Mouse (Mus musculus) lung, embryonic 15.5 days (tissue): ENCODE results near the gene Ucn2. TPM values are rescaled to one million over a fixed set of nuclear protein-coding genes. Genes with fewer than 3 reads are reported as not detected.

Experiments
- ATAC-seq: fragments of 200-750 bp; cut with Nextera tagmentation; 2 replicates; pipeline ENCODE4 v1.8.0; 2017; ENCODE audit warnings: moderate number of reproducible peaks, borderline replicate concordance; ENCODE audit not compliant: low FRiP score, low TSS enrichment; ENCODE audit errors: extremely low read depth
- H3K27ac ChIP-seq: fragments of 300-500 bp; sonication (generic); 2 replicates; pipeline ENCODE4 v1.5.1; 2015; ENCODE audit warnings: moderate library complexity, mild to moderate bottlenecking, inconsistent platforms
- H3K27me3 ChIP-seq: fragments of 300-500 bp; sonication (generic); 2 replicates; pipeline ENCODE4 v1.6.1; 2015; ENCODE audit warnings: inconsistent platforms
- H3K36me3 ChIP-seq: fragments of 300-500 bp; sonication (generic); 2 replicates; pipeline ENCODE4 v1.6.1; 2015; ENCODE audit warnings: inconsistent platforms
- H3K4me1 ChIP-seq: fragments of 300-500 bp; sonication (generic); 2 replicates; pipeline ENCODE4 v1.6.1; 2015; ENCODE audit warnings: inconsistent platforms
- H3K4me2 ChIP-seq: fragments of 300-500 bp; sonication (generic); 2 replicates; pipeline ENCODE4 v1.6.1; 2015; ENCODE audit warnings: inconsistent platforms, mild to moderate bottlenecking, moderate library complexity
- H3K4me3 ChIP-seq: fragments of 300-500 bp; sonication (generic); 2 replicates; pipeline ENCODE4 v1.5.1; 2015; ENCODE audit warnings: mild to moderate bottlenecking, inconsistent platforms
- H3K9ac ChIP-seq: fragments of 300-500 bp; sonication (generic); 2 replicates; pipeline ENCODE4 v1.6.1; 2015; ENCODE audit warnings: inconsistent platforms
- H3K9me3 ChIP-seq: fragments of 300-500 bp; sonication (generic); 2 replicates; pipeline ENCODE4 v1.6.1; 2016; ENCODE audit warnings: inconsistent platforms
- WGBS: fragments of 180-500 bp; shearing (Covaris S2); methylation state at CpG from one replicate; pipeline ENCODE4 v1.1.7; 2015; 5-methylcytosine and 5-hydroxymethylcytosine counted together
- polyA plus RNA-seq: library from polyadenylated mRNA; unstranded; fragments of >200 nt; fragmentation: Nextera tagmentation; extraction: Ambion mirVana; gene quantifications from 2 replicates; pipeline ENCODE4 v1.2.1, GENCODE M21; 2015

Ucn2 gene
- polyA plus RNA-seq, 1 experiment from 2014 or later: not detected

DNA sequence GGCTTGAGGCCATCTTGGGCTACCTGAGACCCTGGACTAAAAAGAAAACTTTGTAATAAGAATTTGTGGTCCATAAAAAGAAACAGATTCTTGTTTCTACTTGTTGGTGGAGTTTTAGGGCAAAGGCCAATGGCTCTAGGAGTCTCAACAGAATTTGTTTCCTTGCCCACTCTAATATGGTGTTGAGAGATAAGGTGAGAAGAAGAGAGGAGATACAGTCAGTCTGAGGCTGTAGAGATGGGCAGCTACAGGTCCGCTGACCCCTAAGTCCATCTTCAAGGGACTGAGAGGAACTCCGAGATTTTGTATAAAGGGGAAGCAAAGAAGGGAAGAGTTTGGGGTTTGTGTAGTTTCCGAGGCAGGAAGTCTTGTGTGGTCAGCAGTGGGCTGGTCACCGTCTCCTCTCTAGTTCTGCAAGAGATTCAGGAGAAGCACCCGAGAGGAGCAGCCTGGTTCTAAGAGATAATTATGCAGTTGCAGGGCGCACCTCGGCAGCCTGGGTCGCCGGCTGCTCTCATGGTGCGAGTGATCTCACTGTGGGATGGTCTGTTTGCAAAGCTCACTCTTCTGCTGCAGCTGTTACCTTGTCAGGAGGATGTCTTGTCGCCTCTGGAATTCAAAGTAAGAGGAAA, 31.3 kb downstream of the Ucn2 start:
- no peaks in the 10 kb centered on the region for H3K36me3 ChIP-seq
- no peak overlapping the region for H3K4me3 ChIP-seq
- H3K9ac ChIP-seq: no peak overlapping the region
- H3K9me3 ChIP-seq: no peaks in the 10 kb centered on the region
- no peak overlapping the region for H3K4me2 ChIP-seq
- H3K4me1 ChIP-seq: no peaks in the 10 kb centered on the region
- no peaks in the 10 kb centered on the region for H3K27me3 ChIP-seq
- WGBS: 43% methylated on average over 11 of the region's 11 CpGs
- H3K27ac ChIP-seq: no peak overlapping the region
- ATAC-seq: no peak

DNA sequence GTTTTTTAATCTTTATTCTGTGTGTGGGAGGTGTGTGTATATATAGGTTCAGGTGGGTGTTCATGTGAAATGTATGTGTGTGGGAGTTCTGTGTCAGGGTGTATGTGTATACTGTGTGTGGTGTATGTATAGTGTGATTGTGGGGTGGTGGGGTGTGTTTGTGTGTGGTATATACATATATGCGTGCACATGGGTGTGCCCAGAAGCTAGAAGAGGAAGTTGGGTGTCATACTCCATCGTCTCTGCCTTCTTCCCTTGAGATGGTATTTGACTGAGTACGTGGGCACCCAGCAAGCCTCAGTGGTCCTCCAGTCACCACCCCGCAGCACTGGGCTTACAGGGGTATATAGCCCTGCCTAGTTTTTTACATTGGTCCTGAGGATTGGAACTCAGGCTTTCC, 35.6 kb downstream of the Ucn2 start:
- Histone ChIP-seq H3K4me2 (no peak overlapping the region), H3K9ac (no peak overlapping the region), H3K4me3 (no peak overlapping the region), H3K27ac (no peak overlapping the region), H3K27me3 (no peaks in the 10 kb centered on the region), H3K36me3 (no peaks in the 10 kb centered on the region), H3K4me1 (no peaks in the 10 kb centered on the region), H3K9me3 (no peaks in the 10 kb centered on the region)
- ATAC-seq: no peak
- WGBS: 75% methylated on average over 4 of the region's 4 CpGs

DNA sequence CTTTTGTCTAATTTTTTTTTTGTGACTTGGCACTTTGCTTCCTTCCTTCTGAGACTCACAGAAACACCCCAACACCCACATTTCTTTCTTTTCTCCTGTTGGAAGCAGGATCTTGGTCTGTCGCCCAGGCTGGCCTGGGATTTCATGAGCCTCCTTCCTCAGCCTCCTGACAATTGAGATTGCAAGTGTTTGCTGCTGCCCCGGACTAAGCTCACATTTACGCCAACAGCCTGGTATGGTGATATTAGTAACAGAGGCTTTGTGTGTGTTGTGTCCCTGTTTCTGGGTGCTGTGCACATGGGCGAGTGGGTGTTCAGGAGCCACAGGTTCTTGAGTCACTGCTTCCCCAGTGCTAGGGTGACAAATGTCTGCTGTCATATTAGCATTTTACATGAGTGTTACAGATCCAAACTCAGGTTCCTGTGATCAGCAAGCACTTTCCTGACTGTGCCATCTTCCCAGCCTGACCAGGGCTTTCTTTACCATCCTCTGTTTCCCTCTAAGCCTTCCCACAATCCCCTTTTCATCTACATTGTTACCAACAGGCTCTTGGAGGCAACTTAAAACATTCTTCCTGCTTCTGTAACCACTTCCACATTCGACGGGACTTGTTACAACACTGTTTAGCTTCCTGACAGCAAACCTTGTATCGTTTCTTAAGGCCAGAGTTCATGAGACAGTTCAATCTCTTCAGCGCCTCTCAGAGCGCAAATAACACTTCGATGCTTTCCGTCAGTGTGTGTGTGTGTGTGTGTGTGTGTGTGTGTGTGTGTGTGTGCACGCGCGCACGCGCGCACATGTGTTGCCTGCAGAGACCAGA, 37.3 kb downstream of the Ucn2 start:
- no peaks in the 10 kb centered on the region for H3K36me3 ChIP-seq

DNA sequence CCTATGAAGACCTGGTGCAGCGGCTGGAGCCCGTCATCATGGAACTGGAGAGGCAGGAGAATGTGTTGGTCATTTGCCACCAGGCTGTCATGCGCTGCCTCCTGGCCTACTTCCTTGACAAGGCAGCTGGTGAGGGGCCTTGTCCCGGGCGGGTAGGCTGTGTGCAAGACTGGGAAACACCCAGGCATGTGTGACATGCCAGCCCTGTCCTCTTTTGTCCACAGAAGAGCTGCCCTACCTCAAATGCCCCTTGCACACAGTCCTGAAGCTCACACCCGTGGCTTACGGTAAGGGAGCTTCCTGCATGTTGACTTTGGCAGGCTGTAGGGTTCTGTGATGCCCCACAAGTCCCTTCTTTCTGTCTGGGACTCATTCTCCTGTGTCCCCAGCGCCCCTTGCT, 41.7 kb downstream of the Ucn2 start:
- H3K9ac ChIP-seq: no peak overlapping the region
- H3K36me3 ChIP-seq: no peaks in the 10 kb centered on the region
- 71% methylated on average over 8 of the region's 8 CpGs for WGBS
- H3K27me3 ChIP-seq: no peaks in the 10 kb centered on the region
- no peaks in the 10 kb centered on the region for H3K4me1 ChIP-seq
- ATAC-seq: no peak
- H3K9me3 ChIP-seq: no peaks in the 10 kb centered on the region
- H3K4me2 ChIP-seq: no peak overlapping the region
- H3K27ac ChIP-seq: no peak overlapping the region
- H3K4me3 ChIP-seq: no peak overlapping the region

More for the DNA sequence above, 37.3 kb downstream of the Ucn2 start:
- no peak overlapping the region for H3K4me3 ChIP-seq
- H3K4me1 ChIP-seq: no peaks in the 10 kb centered on the region
- no peaks in the 10 kb centered on the region for H3K27me3 ChIP-seq
- no peaks in the 10 kb centered on the region for H3K9me3 ChIP-seq
- no peak for ATAC-seq
- H3K9ac ChIP-seq: no peak overlapping the region
- H3K27ac ChIP-seq: no peak overlapping the region
- H3K4me2 ChIP-seq: no peak overlapping the region
- WGBS: 80% methylated on average over 17 of the region's 17 CpGs

DNA sequence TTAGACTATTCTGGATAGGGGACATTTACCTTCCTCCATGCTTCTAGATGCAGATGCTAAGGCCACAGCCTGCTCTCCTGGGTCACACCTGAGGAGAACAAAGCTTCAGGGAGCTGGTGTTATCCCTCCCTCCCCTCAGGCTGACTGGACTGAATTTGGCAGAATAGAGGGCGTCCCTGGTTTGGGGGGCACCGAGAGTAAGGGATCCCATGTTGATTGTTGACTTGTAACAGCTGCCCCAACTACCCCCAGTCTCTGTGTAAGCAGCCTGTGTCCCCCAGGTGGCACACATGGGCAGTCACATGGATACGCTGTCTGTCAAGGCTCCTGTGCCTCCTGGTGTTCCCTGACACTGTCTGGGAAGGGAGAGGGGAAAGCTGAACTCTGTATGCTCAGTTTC, 42.6 kb downstream of the Ucn2 start:
- H3K4me3 ChIP-seq: no peak overlapping the region
- H3K27ac ChIP-seq: no peak overlapping the region
- no peak overlapping the region for H3K9ac ChIP-seq
- H3K27me3 ChIP-seq: no peaks in the 10 kb centered on the region
- no peaks in the 10 kb centered on the region for H3K4me1 ChIP-seq
- no peaks in the 10 kb centered on the region for H3K9me3 ChIP-seq
- no peak overlapping the region for H3K4me2 ChIP-seq
- WGBS: 80% methylated on average over 3 of the region's 3 CpGs
- no peaks in the 10 kb centered on the region for H3K36me3 ChIP-seq
- no peak for ATAC-seq

DNA sequence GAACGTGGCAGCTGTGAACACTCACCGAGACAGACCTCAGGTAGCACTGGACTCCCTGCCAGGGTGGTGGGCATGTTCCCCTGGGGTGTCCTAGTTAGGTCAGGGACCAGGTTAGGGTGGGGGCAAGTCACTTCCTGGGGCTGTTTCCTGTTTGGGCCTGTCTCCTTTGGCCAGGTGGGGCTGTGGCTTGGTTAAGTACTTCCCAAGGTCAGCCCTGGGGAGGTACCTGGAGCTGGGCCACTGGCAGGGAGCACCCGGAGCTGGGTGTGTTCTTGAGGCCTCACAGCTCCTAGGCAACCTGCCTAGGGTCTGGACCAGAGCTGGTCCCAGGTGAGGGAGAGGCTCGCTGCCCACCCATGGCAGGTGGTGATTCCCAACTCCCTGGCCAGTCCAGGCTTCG, 43.1 kb downstream of the Ucn2 start:
- no peak for ATAC-seq
- Histone ChIP-seq H3K27me3 (no peaks in the 10 kb centered on the region), H3K9me3 (no peaks in the 10 kb centered on the region), H3K4me3 (no peak overlapping the region), H3K9ac (no peak overlapping the region), H3K36me3 (no peaks in the 10 kb centered on the region), H3K4me1 (no peaks in the 10 kb centered on the region), H3K4me2 (no peak overlapping the region), H3K27ac (no peak overlapping the region)
- WGBS: 77% methylated on average over 5 of the region's 5 CpGs

DNA sequence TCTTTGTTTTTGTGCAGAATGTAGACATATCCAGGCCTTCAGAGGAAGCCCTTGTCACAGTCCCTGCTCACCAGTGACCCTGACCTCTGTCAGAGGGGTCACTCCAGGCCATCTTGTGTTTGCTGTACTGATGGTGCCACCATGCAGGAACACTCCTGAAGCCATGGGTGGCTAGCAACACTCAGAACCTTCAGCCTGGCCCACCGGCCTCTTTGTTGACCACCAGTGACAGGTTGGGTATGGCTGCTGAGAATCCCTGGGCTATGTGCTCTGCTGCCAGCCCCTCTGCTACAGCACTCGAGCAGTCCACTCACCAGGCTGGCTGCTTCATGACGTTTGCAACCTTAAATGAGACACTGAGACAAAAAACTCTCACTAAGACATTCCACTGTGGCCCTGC, 44.5 kb downstream of the Ucn2 start:
- no peak overlapping the region for H3K4me2 ChIP-seq
- no peak for ATAC-seq
- no peak overlapping the region for H3K4me3 ChIP-seq
- H3K27me3 ChIP-seq: no peaks in the 10 kb centered on the region
- 51% methylated on average over 3 of the region's 3 CpGs for WGBS
- no peak overlapping the region for H3K27ac ChIP-seq
- H3K9me3 ChIP-seq: no peaks in the 10 kb centered on the region
- H3K9ac ChIP-seq: no peak overlapping the region
- no peaks in the 10 kb centered on the region for H3K36me3 ChIP-seq
- H3K4me1 ChIP-seq: no peaks in the 10 kb centered on the region

DNA sequence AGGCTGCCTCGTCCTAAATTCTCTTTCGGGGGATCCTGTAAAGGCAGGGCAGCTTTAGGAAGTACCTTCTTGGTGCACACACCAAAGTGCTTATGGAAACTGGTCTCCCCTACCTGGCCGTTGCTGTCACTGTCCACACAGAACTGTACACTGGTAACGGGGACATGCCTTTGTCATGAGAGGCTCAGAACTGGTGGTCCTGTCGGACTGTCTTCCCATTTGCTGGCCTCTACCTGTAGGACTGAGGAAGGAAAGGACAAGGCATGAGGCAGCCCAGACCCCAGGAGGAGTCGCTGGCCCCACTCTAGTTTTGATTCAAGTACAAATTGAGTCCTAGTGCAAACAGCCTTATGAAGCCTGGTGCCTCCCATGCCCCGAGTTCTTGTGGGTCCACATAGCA, 45.2 kb downstream of the Ucn2 start:
- no peaks in the 10 kb centered on the region for H3K9me3 ChIP-seq
- H3K36me3 ChIP-seq: no peaks in the 10 kb centered on the region

DNA sequence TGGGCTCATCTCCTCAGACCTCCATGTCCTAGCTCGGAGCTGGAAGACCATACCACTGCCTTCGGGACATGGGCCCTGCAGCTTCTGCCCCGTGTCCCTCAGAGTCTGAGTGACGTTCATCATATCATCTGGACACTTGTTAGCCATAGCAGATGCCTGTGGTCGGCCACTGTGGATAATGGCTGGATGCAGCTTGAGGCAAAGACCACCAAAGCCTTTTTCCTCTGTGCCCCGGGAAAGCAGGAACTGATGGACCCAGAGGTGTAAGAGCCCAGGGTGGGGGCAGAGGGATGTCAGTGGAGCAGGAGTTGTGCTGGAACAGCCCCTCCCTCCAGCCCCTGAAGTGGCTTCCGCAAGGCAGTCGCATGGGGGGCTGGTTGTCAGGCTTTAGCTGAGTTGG, 45.9 kb downstream of the Ucn2 start:
- Histone ChIP-seq H3K4me1 (no peaks in the 10 kb centered on the region), H3K36me3 (no peaks in the 10 kb centered on the region), H3K27ac (no peak overlapping the region), H3K4me3 (no peak overlapping the region), H3K4me2 (no peak overlapping the region), H3K9me3 (no peaks in the 10 kb centered on the region), H3K27me3 (no peaks in the 10 kb centered on the region), H3K9ac (no peak overlapping the region)
- no peak for ATAC-seq
- WGBS: 63% methylated on average over 8 of the region's 8 CpGs

More for the DNA sequence above, 45.2 kb downstream of the Ucn2 start:
- Histone ChIP-seq H3K4me2 (no peak overlapping the region), H3K4me3 (no peak overlapping the region), H3K4me1 (no peaks in the 10 kb centered on the region), H3K9ac (no peak overlapping the region), H3K27ac (no peak overlapping the region), H3K27me3 (no peaks in the 10 kb centered on the region)
- 86% methylated on average over 7 of the region's 7 CpGs for WGBS
- ATAC-seq: no peak

DNA sequence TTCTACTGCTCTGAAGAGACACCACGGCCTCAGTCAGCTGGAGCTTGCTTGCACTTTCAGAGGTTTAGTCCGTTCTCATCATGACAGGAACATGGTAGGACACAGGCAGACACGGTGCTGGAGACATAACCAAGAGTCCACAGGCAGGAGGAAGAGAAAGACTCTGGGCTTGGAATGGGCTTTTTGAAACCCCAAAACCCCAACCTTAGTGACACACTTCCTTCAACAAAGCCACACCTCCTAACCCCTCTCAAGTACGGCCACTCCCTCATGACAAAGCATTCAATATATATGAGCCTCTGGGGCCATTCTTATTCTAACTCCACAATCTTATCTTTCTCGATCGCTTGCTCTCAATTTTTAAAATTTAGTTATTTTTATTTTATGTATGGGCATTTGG, 46.6 kb downstream of the Ucn2 start:
- Histone ChIP-seq H3K4me2 (no peak overlapping the region), H3K9me3 (no peaks in the 10 kb centered on the region), H3K4me3 (no peak overlapping the region), H3K27ac (no peak overlapping the region), H3K36me3 (no peaks in the 10 kb centered on the region), H3K9ac (no peak overlapping the region), H3K4me1 (no peaks in the 10 kb centered on the region), H3K27me3 (no peaks in the 10 kb centered on the region)
- ATAC-seq: no peak
- WGBS: 74% methylated on average over 6 of the region's 6 CpGs
